Mouse (Mus musculus) heart, postnatal 0 days (tissue): Measurements from ENCODE around the gene Frmd4b.

Source experiments
- CTCF ChIP-seq: IDR thresholded peaks from 2 replicates; pipeline ENCODE4 v1.5.1; 2016; ENCODE audit warnings: antibody characterized with exemption, control low read depth, low read depth
- EP300 ChIP-seq: IDR thresholded peaks from 2 replicates; pipeline ENCODE4 v1.6.1; 2016; ENCODE audit warnings: antibody characterized with exemption, low read depth

DNA sequence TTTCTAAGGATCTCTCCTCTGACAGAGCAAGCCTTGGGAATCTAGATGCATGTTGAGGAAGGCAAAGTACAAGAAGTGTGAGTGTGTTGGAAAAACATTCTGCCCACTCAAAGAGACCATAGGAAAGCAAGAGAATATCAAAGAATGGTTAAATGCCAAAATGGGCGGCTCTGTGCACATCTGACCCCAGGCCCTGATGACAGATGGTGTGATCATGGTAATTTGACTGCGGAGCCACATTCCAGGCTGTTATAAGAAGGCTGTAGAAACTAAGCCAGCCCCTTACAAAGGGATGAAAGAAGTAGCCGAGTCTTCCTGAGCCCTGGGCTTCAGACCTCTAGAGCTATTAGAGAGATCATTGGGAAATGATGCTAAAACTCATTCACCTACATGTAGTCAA is 22.1 kb downstream of the Frmd4b start:
- TF ChIP-seq CTCF (no peak), EP300 (no peak)
